Mouse (Mus musculus) E14TG2a.4 (cell line): Measurements from ENCODE around the gene Pou2f1.

ENCODE experiments used
- CTCF ChIP-seq: conservative IDR thresholded peaks from 2 replicates; pipeline ENCODE4 v1.5.1; 2014; ENCODE audit warnings: low read length
- NANOG ChIP-seq: IDR thresholded peaks from 2 replicates; pipeline ENCODE4 v1.6.1; 2014; ENCODE audit warnings: borderline replicate concordance, low read length, mixed read lengths

GRCm38 (mm10) chr1:165985186-165985585 lies 17.3 kb downstream of the Pou2f1 start:
- TF ChIP-seq CTCF (no peak), NANOG (no peak)
